Mouse (Mus musculus) ES-E14 (cell line): ENCODE results near the gene Miox. TPM values are rescaled to one million over a fixed set of nuclear protein-coding genes. Genes with fewer than 3 reads are reported as not detected.

Experiments used
- DNase-seq: peaks from one replicate; pipeline ENCODE4 v3.0.0-alpha.2; 2013; ENCODE audit warnings: low read depth, low spot score
- H3K27ac ChIP-seq: 2 replicates; pipeline ENCODE4 v1.5.1; 2012; ENCODE audit warnings: low read depth, mild to moderate bottlenecking, low read length, moderate library complexity, mixed read lengths; ENCODE audit not compliant: poor library complexity, insufficient read depth, severe bottlenecking
- H3K36me3 ChIP-seq: 2 replicates; pipeline ENCODE4 v1.6.1; 2012; ENCODE audit warnings: mild to moderate bottlenecking, low read length, moderate library complexity, mixed read lengths; ENCODE audit not compliant: control insufficient read depth, poor library complexity, insufficient read depth, severe bottlenecking
- H3K4me1 ChIP-seq, 2 experiments: fragments of 150-350 bp in 1 of 2; sonication (generic) in 1 of 2; 2 replicates each; pipeline ENCODE4 v1.6.1; 2012; ENCODE audit warnings: low read length in 2 of 2, mild to moderate bottlenecking in 1 of 2, mixed read lengths in 1 of 2; ENCODE audit not compliant: control insufficient read depth in 2 of 2, insufficient read depth in 2 of 2, poor library complexity in 1 of 2
- H3K4me3 ChIP-seq, 2 experiments: fragments of 150-350 bp in 1 of 2; sonication (generic) in 1 of 2; 2 replicates each; pipeline ENCODE4 v1.5.1; 2012; ENCODE audit warnings: low read length in 2 of 2, low read depth in 1 of 2, mild to moderate bottlenecking in 1 of 2, mixed read lengths in 1 of 2; ENCODE audit not compliant: insufficient read depth in 1 of 2, poor library complexity in 1 of 2, severe bottlenecking in 1 of 2
- H3K9ac ChIP-seq: 2 replicates; pipeline ENCODE4 v1.6.1; 2012; ENCODE audit warnings: low read depth, mild to moderate bottlenecking, low read length, mixed read lengths; ENCODE audit not compliant: poor library complexity, insufficient read depth, severe bottlenecking
- H3K9me3 ChIP-seq: fragments of 150-350 bp; sonication (generic); 2 replicates; pipeline ENCODE4 v1.6.1; 2012; ENCODE audit warnings: low read depth, mild to moderate bottlenecking, low read length; ENCODE audit not compliant: control insufficient read depth, insufficient read depth
- CHD2 ChIP-seq: IDR thresholded peaks from 2 replicates; pipeline ENCODE4 v1.6.1; 2014; ENCODE audit warnings: mild to moderate bottlenecking, low read depth, low read length, inconsistent platforms
- HCFC1 ChIP-seq: IDR thresholded peaks from 2 replicates; pipeline ENCODE4 v1.6.1; 2012; ENCODE audit warnings: low read length, inconsistent platforms, borderline replicate concordance; ENCODE audit not compliant: insufficient read depth
- MAFK ChIP-seq: IDR thresholded peaks from 2 replicates; pipeline ENCODE4 v1.6.1; 2014; ENCODE audit warnings: mild to moderate bottlenecking, low read depth, low read length, inconsistent platforms; ENCODE audit not compliant: insufficient read depth
- ZC3H11A ChIP-seq: IDR thresholded peaks from 2 replicates; pipeline ENCODE4 v1.6.1; 2012; ENCODE audit warnings: low read depth, mild to moderate bottlenecking, inconsistent platforms, low read length, borderline replicate concordance
- ZNF384 ChIP-seq: IDR thresholded peaks from 2 replicates; pipeline ENCODE4 v1.6.1; 2012; ENCODE audit warnings: low read depth, low read length, inconsistent platforms
- in situ Hi-C, 2 experiments: fragments of 600-800 bp; cut with MboI; formaldehyde crosslinking; loops; one replicate each; pipeline ENCODE4 v1.15.1; 2025; ENCODE audit warnings: low sequenced_read_pairs in 2 of 2, inconsistent platforms in 1 of 2; ENCODE audit not compliant: unreplicated experiment in 2 of 2
- total RNA-seq: library from RNA; depleted of rRNA; stranded (reverse); fragments of 300-350 nt; gene quantifications from 2 replicates; pipeline ENCODE4 v1.2.3, GENCODE M21; 2012

The Miox gene
- total RNA-seq, 1 experiment = 0.54 TPM

- in situ Hi-C loops = no loop called here
- H3K27ac ChIP-seq = no peak overlapping the region
These were observed 38.5 kb upstream of the Miox start for GRCm38 (mm10) chr15:89295580-89296165.

GRCm38 (mm10) chr15:89296465-89296864 lies 37.7 kb upstream of the Miox start:
- no peaks in the 10 kb centered on the region for H3K9me3 ChIP-seq
- peaks cover 55% of the 10 kb centered on the region for H3K36me3 ChIP-seq
- no peaks in the 10 kb centered on the region for H3K4me1 ChIP-seq
- H3K9ac ChIP-seq = no peak overlapping the region
- in situ Hi-C loops = no loop called here
- no peak for DNase-seq
- no peak overlapping the region for H3K4me3 ChIP-seq
- TF ChIP-seq MAFK (no peak), ZC3H11A (no peak), HCFC1 (no peak), CHD2 (no peak), ZNF384 (no peak)
- H3K27ac ChIP-seq = no peak overlapping the region

More at GRCm38 (mm10) chr15:89295580-89296165, 38.5 kb upstream of the Miox start:
- no peaks in the 10 kb centered on the region for H3K4me1 ChIP-seq
- no peak overlapping the region for H3K9ac ChIP-seq
- H3K36me3 ChIP-seq = peaks cover 58% of the 10 kb centered on the region
- no peak for TF ChIP-seq ZC3H11A
- no peak for TF ChIP-seq CHD2
- no peak for TF ChIP-seq ZNF384
- TF ChIP-seq HCFC1 = no peak
- TF ChIP-seq MAFK = no peak
- DNase-seq = no peak
- no peaks in the 10 kb centered on the region for H3K9me3 ChIP-seq
- no peak overlapping the region for H3K4me3 ChIP-seq

GRCm38 (mm10) chr15:89297695-89298094 lies 36.5 kb upstream of the Miox start:
- H3K27ac ChIP-seq = no peak overlapping the region
- H3K9ac ChIP-seq = no peak overlapping the region
- H3K4me1 ChIP-seq = no peaks in the 10 kb centered on the region
- no peak overlapping the region for H3K4me3 ChIP-seq
- H3K9me3 ChIP-seq = no peaks in the 10 kb centered on the region
- in situ Hi-C loops = no loop called here
- TF ChIP-seq ZNF384 (no peak), HCFC1 (no peak), MAFK (no peak), ZC3H11A (no peak)
- peaks cover 62% of the 10 kb centered on the region for H3K36me3 ChIP-seq
- no peak for DNase-seq

- no peak for TF ChIP-seq ZNF384
- Histone ChIP-seq H3K4me1 (no peaks in the 10 kb centered on the region), H3K9ac (no peak overlapping the region), H3K27ac (no peak overlapping the region), H3K9me3 (no peaks in the 10 kb centered on the region), H3K36me3 (peaks cover 60% of the 10 kb centered on the region), H3K4me3 (no peak overlapping the region)
- in situ Hi-C loops = no loop called here
- no peak for DNase-seq
These were observed 34.0 kb upstream of the Miox start for GRCm38 (mm10) chr15:89300180-89300579.

GRCm38 (mm10) chr15:89300600-89300999 lies 33.6 kb upstream of the Miox start:
- no peak for TF ChIP-seq ZC3H11A
- no peak for TF ChIP-seq MAFK
- no peak for TF ChIP-seq ZNF384
- no peak for TF ChIP-seq HCFC1
- no peak for TF ChIP-seq CHD2
- in situ Hi-C loops = no loop called here
- no peak for DNase-seq
- H3K4me3 ChIP-seq = no peak overlapping the region
- H3K27ac ChIP-seq = no peak overlapping the region
- no peak overlapping the region for H3K9ac ChIP-seq
- H3K9me3 ChIP-seq = no peaks in the 10 kb centered on the region
- no peaks in the 10 kb centered on the region for H3K4me1 ChIP-seq
- H3K36me3 ChIP-seq = peaks cover 60% of the 10 kb centered on the region
